Mouse (Mus musculus) hindbrain, postnatal 0 days (tissue): ENCODE results near the gene Ambra1. TPM values are rescaled to one million over a fixed set of nuclear protein-coding genes. Genes with fewer than 3 reads are reported as not detected.

Source experiments
- ATAC-seq: fragments of 200-750 bp; cut with Nextera tagmentation; 2 replicates; pipeline ENCODE4 v1.8.0; 2017; ENCODE audit warnings: mild to moderate bottlenecking, moderate TSS enrichment, moderate library complexity
- DNase-seq: peaks from one replicate; pipeline ENCODE4 v3.0.0-alpha.2; 2015; ENCODE audit warnings: low spot score
- H3K27ac ChIP-seq: fragments of 300-500 bp; sonication (generic); 2 replicates; pipeline ENCODE4 v1.5.1; 2014; ENCODE audit warnings: mild to moderate bottlenecking
- H3K27me3 ChIP-seq: fragments of 300-500 bp; sonication (generic); 2 replicates; pipeline ENCODE4 v1.6.1; 2014; ENCODE audit warnings: low read length, mixed read lengths; ENCODE audit not compliant: insufficient read depth
- H3K36me3 ChIP-seq: fragments of 300-500 bp; sonication (generic); 2 replicates; pipeline ENCODE4 v1.6.1; 2014; ENCODE audit warnings: low read length, mixed read lengths; ENCODE audit not compliant: insufficient read depth
- H3K4me1 ChIP-seq: fragments of 300-500 bp; sonication (generic); 2 replicates; pipeline ENCODE4 v1.6.1; 2014; ENCODE audit warnings: antibody characterized with exemption, low read length, mixed read lengths; ENCODE audit not compliant: insufficient read depth
- H3K4me2 ChIP-seq: fragments of 300-500 bp; sonication (generic); 2 replicates; pipeline ENCODE4 v1.6.1; 2014; ENCODE audit warnings: low read depth, mild to moderate bottlenecking, low read length, moderate library complexity, mixed read lengths
- H3K4me3 ChIP-seq: fragments of 300-500 bp; sonication (generic); 2 replicates; pipeline ENCODE4 v1.5.1; 2014; ENCODE audit warnings: low read length
- H3K9ac ChIP-seq: fragments of 300-500 bp; sonication (generic); replicated peaks from 2 replicates; pipeline ENCODE4 v1.6.1; 2014; ENCODE audit warnings: mild to moderate bottlenecking, low read length, moderate library complexity, mixed read lengths
- H3K9me3 ChIP-seq: fragments of 300-500 bp; sonication (generic); 2 replicates; pipeline ENCODE4 v1.6.1; 2016; ENCODE audit warnings: low read length, mixed read lengths
- CTCF ChIP-seq: IDR thresholded peaks from 2 replicates; pipeline ENCODE4 v1.5.1; 2016; ENCODE audit warnings: antibody characterized with exemption, control low read depth, low read depth
- WGBS: fragments of 180-500 bp; shearing (Covaris S2); extraction: QIAGEN DNeasy Blood & Tissue Kit; methylation state at CpG from one replicate; pipeline ENCODE4 v1.1.7; 2014; 5-methylcytosine and 5-hydroxymethylcytosine counted together
- polyA plus RNA-seq: library from polyadenylated mRNA; unstranded; fragments of >200 nt; fragmentation: Nextera tagmentation; extraction: Ambion mirVana; gene quantifications from 2 replicates; pipeline ENCODE4 v1.2.1, GENCODE M21; 2015
- total RNA-seq: library from RNA; depleted of rRNA; stranded (reverse); fragments of >200 nt; gene quantifications from 2 replicates; pipeline ENCODE4 v1.2.3, GENCODE M21; 2014

Ambra1 gene
- total and polyA plus RNA-seq, 2 experiments from 2014 or later: 15.7 to 50.6 TPM

- Histone ChIP-seq H3K9ac (no peak overlapping the region), H3K36me3 (peaks cover 37% of the 10 kb centered on the region; the same call in 1 of the 2 replicates), H3K9me3 (no peaks in the 10 kb centered on the region), H3K4me1 (no peaks in the 10 kb centered on the region), H3K27me3 (no peaks in the 10 kb centered on the region), H3K4me3 (no peak overlapping the region), H3K27ac (no peak overlapping the region), H3K4me2 (no peak overlapping the region)
- TF ChIP-seq CTCF: no peak
- WGBS: 91% methylated on average over 7 of the region's 7 CpGs
- ATAC-seq (no peak), DNase-seq (no peak)
Measured at GRCm38 (mm10) chr2:91773309-91773708, 43.4 kb downstream of the Ambra1 start.

GRCm38 (mm10) chr2:91779166-91779565 lies 49.2 kb downstream of the Ambra1 start:
- Histone ChIP-seq H3K4me3 (no peak overlapping the region), H3K27ac (no peak overlapping the region)

DNA sequence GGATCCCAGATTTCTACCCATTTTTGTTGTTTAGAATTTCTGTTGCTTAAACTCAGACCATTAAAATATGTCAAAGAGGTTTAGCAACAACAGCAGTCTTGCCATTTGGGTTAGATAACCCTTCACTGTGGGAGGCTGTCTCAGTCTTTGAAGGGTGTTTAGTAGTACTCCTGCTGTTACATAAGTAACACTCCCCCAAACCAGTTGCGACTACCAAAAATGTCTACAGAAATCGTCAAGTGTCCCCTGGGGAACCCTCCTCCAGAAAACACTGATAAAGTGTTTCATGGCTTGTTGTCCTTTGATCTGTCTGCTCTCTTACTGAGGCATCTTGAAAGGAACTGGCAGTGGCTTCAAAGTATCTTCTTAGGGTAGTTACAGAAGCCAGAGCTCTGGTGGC lies 61.7 kb downstream of the Ambra1 start:
- no peaks in the 10 kb centered on the region for H3K9me3 ChIP-seq
- no peaks in the 10 kb centered on the region for H3K36me3 ChIP-seq
- H3K4me2 ChIP-seq: no peak overlapping the region
- no peak overlapping the region for H3K9ac ChIP-seq
- 29% methylated on average over 2 of the region's 2 CpGs for WGBS
- TF ChIP-seq CTCF: no peak
- H3K4me1 ChIP-seq: no peaks in the 10 kb centered on the region
- no peak overlapping the region for H3K4me3 ChIP-seq
- H3K27ac ChIP-seq: no peak overlapping the region
- no peak for DNase-seq
- ATAC-seq: no peak
- H3K27me3 ChIP-seq: no peaks in the 10 kb centered on the region

More at GRCm38 (mm10) chr2:91779166-91779565, 49.2 kb downstream of the Ambra1 start:
- WGBS: 67% methylated on average over 3 of the region's 3 CpGs
- peak; percentile 62; the same call in 1 of the 2 replicates for ATAC-seq
- H3K27me3 ChIP-seq: no peaks in the 10 kb centered on the region
- DNase-seq: peak; percentile 69
- no peaks in the 10 kb centered on the region for H3K9me3 ChIP-seq
- no peak overlapping the region for H3K9ac ChIP-seq
- H3K36me3 ChIP-seq: 0 out of 2 replicates have a peak, but pooled peaks cover 6% of the 10 kb centered on the region
- no peak overlapping the region for H3K4me2 ChIP-seq
- peak; percentile 90 for TF ChIP-seq CTCF
- H3K4me1 ChIP-seq: no peaks in the 10 kb centered on the region

GRCm38 (mm10) chr2:91792346-91792745 lies 62.4 kb downstream of the Ambra1 start:
- DNase-seq (no peak), ATAC-seq (no peak)
- H3K27ac ChIP-seq: no peak overlapping the region
- no peaks in the 10 kb centered on the region for H3K27me3 ChIP-seq
- no peaks in the 10 kb centered on the region for H3K9me3 ChIP-seq
- no peaks in the 10 kb centered on the region for H3K4me1 ChIP-seq
- H3K4me2 ChIP-seq: no peak overlapping the region
- no peak overlapping the region for H3K4me3 ChIP-seq
- H3K9ac ChIP-seq: no peak overlapping the region
- TF ChIP-seq CTCF: no peak
- no peaks in the 10 kb centered on the region for H3K36me3 ChIP-seq
- 93% methylated on average over 1 of the region's 1 CpGs for WGBS

DNA sequence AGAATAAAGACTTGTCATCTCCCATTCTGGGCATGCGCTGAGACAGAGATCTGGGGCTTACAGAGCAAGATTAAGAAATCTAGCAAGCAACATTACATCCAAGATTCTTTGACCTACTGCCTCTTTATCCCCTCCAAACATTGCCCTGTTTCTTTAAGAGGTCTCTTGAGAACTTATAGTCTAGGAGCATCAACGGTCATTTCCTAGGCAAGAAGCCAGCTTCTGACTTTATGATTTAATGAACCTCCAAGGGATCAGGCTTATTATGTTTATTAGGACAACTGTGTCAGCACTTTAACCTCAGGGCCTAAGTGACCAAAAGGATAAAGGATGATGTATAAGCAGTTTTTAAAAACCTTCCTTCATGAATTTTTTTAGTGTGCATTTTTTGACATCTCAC lies 64.5 kb downstream of the Ambra1 start:
- Histone ChIP-seq H3K9me3 (no peaks in the 10 kb centered on the region), H3K4me3 (no peak overlapping the region)
- ATAC-seq: no peak

DNA sequence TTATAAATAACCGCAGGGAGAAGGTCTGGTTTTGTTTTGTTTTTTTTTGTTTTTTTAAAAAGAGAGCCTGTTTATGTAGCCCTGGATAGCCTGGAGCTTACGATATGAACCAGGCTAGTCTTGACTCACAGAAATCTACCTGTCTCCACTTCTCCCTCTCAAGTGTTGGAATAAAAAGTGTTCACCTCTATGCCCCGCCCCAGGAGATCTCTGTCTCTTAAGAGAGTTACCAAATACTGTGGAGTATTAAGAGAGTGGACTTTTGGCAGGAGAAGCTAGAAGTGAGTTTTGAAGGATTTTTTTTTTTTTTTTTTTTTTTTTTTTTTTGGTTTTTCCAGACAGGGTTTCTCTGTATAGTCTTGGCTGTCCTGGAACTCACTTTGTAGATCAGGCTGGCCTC lies 65.2 kb downstream of the Ambra1 start:
- Histone ChIP-seq H3K4me1 (no peaks in the 10 kb centered on the region), H3K4me2 (no peak overlapping the region), H3K36me3 (no peaks in the 10 kb centered on the region), H3K9ac (no peak overlapping the region), H3K9me3 (no peaks in the 10 kb centered on the region), H3K27ac (no peak overlapping the region), H3K4me3 (no peak overlapping the region), H3K27me3 (no peaks in the 10 kb centered on the region)
- DNase-seq: no peak
- TF ChIP-seq CTCF: no peak
- WGBS: 80% methylated on average over 3 of the region's 3 CpGs
- ATAC-seq: no peak

More for the DNA sequence above, 64.5 kb downstream of the Ambra1 start:
- no peak overlapping the region for H3K9ac ChIP-seq
- H3K36me3 ChIP-seq: no peaks in the 10 kb centered on the region
- H3K27ac ChIP-seq: no peak overlapping the region
- DNase-seq: peak; percentile 18
- no peak for TF ChIP-seq CTCF
- no peak overlapping the region for H3K4me2 ChIP-seq
- WGBS: 50% methylated on average over 2 of the region's 2 CpGs
- H3K4me1 ChIP-seq: no peaks in the 10 kb centered on the region
- H3K27me3 ChIP-seq: no peaks in the 10 kb centered on the region

GRCm38 (mm10) chr2:91811433-91811832 lies 81.5 kb downstream of the Ambra1 start:
- Histone ChIP-seq H3K27me3 (no peaks in the 10 kb centered on the region), H3K9ac (no peak overlapping the region), H3K4me2 (no peak overlapping the region), H3K4me3 (no peak overlapping the region), H3K4me1 (no peaks in the 10 kb centered on the region), H3K9me3 (no peaks in the 10 kb centered on the region), H3K27ac (no peak overlapping the region), H3K36me3 (0 out of 2 replicates have a peak, but pooled peaks cover 5% of the 10 kb centered on the region)
- ATAC-seq: no peak
- 95% methylated on average over 6 of the region's 6 CpGs for WGBS
- DNase-seq: no peak
- TF ChIP-seq CTCF: no peak
